Mouse (Mus musculus) limb, embryonic 10.5 days (tissue): ENCODE results near the gene Rassf5. TPM values are rescaled to one million over a fixed set of nuclear protein-coding genes. Genes with fewer than 3 reads are reported as not detected.

Experiments
- DNase-seq: peaks from one replicate; pipeline ENCODE4 v3.0.0-alpha.2; 2017; ENCODE audit warnings: low spot score
- H3K27ac ChIP-seq: fragments of 300-500 bp; sonication (generic); 2 replicates; pipeline ENCODE4 v1.5.1; 2016; ENCODE audit warnings: mild to moderate bottlenecking
- H3K27me3 ChIP-seq: fragments of 300-500 bp; sonication (generic); 2 replicates; pipeline ENCODE4 v1.6.1; 2016; ENCODE audit warnings: low read depth, mild to moderate bottlenecking; ENCODE audit not compliant: poor library complexity, severe bottlenecking
- H3K36me3 ChIP-seq: fragments of 300-500 bp; sonication (generic); 2 replicates; pipeline ENCODE4 v1.6.1; 2016; ENCODE audit warnings: mild to moderate bottlenecking, moderate library complexity
- H3K4me1 ChIP-seq: fragments of 300-500 bp; sonication (generic); 2 replicates; pipeline ENCODE4 v1.6.1; 2016
- H3K4me3 ChIP-seq: fragments of 300-500 bp; sonication (generic); 2 replicates; pipeline ENCODE4 v1.5.1; 2016; ENCODE audit warnings: mild to moderate bottlenecking, moderate library complexity
- H3K9me3 ChIP-seq: fragments of 300-500 bp; sonication (generic); replicated peaks from 2 replicates; pipeline ENCODE4 v1.6.1; 2016; ENCODE audit warnings: mild to moderate bottlenecking
- whole genome bisulfite sequencing: fragments of 180-500 bp; shearing (Covaris S2); methylation state at CpG from one replicate; pipeline ENCODE4 v1.1.7; 2016; 5-methylcytosine and 5-hydroxymethylcytosine counted together
- polyA plus RNA-seq: library from polyadenylated mRNA; unstranded; fragments of >200 nt; fragmentation: Nextera tagmentation; extraction: Ambion mirVana; gene quantifications from 2 replicates; pipeline ENCODE4 v1.2.1, GENCODE M21; 2016

Gene Rassf5
- 1.2 and 1.3 TPM in 2 replicates for polyA plus RNA-seq

DNA sequence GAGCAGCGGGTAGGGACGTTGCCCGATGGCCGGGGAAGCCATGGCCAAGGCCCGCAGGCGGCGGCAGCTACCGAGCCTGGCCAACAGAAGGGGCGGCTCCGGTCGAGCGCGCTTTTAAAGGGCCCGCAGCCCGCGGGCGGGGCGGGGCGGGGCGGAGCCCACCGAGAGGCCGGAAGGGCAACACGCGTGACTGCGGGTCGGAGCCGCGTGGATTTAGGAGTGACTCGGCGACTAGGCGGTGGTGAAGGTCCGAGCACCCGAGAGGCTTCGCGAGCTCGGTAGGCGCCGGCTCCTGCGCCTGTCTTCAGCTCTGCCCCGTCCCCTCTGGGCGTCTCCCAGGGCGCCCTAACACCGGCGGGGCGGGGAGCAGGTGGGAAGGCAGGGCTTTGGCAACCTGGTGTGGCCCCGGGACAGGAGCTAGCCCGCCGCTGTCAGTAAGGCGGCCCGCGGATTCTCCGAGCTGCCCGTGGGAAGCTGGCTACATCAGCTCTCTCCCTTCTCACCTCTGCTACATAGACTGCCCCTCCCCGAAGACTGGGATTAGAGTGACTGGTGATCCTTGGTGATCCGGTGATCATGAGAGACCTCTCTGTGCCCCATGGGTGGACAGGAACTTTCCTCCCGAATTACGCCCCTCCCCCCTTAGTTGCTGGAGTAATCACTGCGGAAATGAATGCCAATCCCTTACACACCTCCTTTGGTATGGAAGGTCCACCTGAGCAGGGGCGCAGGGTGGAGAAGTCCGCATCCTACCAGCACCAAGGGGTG, at the start of gene Rassf5:
TSS of gene Rassf5 (minus strand) at position 170 of the 768 bp plus-strand sequence.
- peaks cover 90% of the 10 kb centered on the region for H3K27me3 ChIP-seq
- H3K27ac ChIP-seq = peak within 1 kb of the TSS; percentile 62
- peaks cover 29% of the 10 kb centered on the region for H3K4me1 ChIP-seq
- peak within 1 kb of the TSS; percentile 73 for H3K4me3 ChIP-seq
- H3K9me3 ChIP-seq = no peaks in the 10 kb centered on the region
- WGBS = 2% methylated on average over 58 of the region's 60 CpGs
- DNase-seq = peak; percentile 66
- H3K36me3 ChIP-seq = no peaks in the 10 kb centered on the region

GRCm38 (mm10) chr1:131293922-131294250, 48.8 kb upstream of the Rassf5 start:
- H3K9me3 ChIP-seq = no peaks in the 10 kb centered on the region
- H3K4me3 ChIP-seq = no peak overlapping the region
- peaks cover 84% of the 10 kb centered on the region for H3K36me3 ChIP-seq
- no peaks in the 10 kb centered on the region for H3K27me3 ChIP-seq
- no peak for DNase-seq
- no peak overlapping the region for H3K27ac ChIP-seq
- WGBS = 99% methylated on average over 2 of the region's 2 CpGs
- no peaks in the 10 kb centered on the region for H3K4me1 ChIP-seq

DNA sequence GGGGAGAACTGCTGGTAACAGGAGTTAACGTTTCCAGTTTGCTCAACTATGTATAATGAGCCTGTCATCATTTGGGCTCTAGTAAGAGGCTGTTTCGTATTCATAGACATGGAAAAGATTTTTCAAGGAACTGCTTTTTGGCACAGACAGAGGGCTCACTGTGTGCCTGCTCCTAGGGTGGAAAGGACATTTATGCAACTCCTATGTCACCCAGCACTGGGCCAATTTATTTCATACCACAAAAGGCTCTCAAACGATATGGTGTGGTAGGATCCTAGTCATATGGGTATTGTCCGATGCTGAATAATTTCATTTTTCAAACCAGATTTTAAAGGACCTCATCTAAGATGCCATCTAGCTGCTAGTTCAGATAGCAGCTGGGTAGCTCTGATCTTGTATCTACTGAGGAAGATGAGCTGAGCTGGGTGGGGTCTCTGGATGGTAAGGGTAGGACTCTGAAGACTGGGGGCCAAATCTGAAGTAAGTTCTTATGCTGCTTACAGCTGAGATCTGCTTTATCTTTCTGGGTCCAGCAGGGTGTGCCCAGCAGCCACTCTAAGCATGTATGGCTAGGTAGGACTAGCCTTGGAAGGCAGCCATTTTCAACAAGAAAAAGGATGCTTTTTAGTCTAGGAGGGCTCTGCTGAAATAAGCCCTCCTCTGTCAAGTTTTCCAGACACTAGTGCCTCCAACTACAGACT, 48.3 kb upstream of the Rassf5 start:
- H3K4me1 ChIP-seq = no peaks in the 10 kb centered on the region
- no peak for DNase-seq
- WGBS = 91% methylated on average over 4 of the region's 4 CpGs
- peaks cover 80% of the 10 kb centered on the region for H3K36me3 ChIP-seq
- H3K27me3 ChIP-seq = no peaks in the 10 kb centered on the region
- H3K27ac ChIP-seq = no peak overlapping the region
- H3K4me3 ChIP-seq = no peak overlapping the region
- H3K9me3 ChIP-seq = no peaks in the 10 kb centered on the region

DNA sequence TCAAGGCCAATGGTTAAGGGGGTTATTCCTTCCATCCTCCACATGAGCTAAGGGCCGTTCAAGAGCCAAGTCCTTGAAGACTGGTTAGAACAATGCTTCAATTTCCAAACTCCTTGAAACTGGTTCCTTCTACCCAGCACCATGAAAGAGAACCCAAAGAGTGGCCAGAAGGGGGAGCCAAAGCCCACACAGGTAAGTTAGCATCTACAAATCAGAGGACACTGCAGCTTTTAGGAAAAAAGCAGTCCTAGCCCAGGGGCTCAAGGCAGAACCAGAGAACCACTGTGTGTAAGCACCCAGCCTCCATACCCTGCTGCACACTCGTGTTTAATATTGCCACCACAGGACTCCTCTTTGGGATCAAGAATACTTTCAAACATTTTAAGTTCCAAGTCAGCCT, 45.6 kb upstream of the Rassf5 start:
- DNase-seq = peak; percentile 66
- 61% methylated on average over 2 of the region's 2 CpGs for WGBS
- Histone ChIP-seq H3K27me3 (no peaks in the 10 kb centered on the region), H3K27ac (no peak overlapping the region), H3K9me3 (no peaks in the 10 kb centered on the region), H3K4me3 (no peak overlapping the region), H3K36me3 (peaks cover 64% of the 10 kb centered on the region), H3K4me1 (no peaks in the 10 kb centered on the region)

- Histone ChIP-seq H3K27me3 (no peaks in the 10 kb centered on the region), H3K4me3 (no peak overlapping the region), H3K27ac (no peak overlapping the region), H3K36me3 (peaks cover 49% of the 10 kb centered on the region), H3K4me1 (no peaks in the 10 kb centered on the region), H3K9me3 (no peaks in the 10 kb centered on the region)
- 94% methylated on average over 6 of the region's 6 CpGs for WGBS
- no peak for DNase-seq
Measured at GRCm38 (mm10) chr1:131288938-131289337, 43.9 kb upstream of the Rassf5 start.

- Histone ChIP-seq H3K36me3 (peaks cover 35% of the 10 kb centered on the region), H3K27ac (no peak overlapping the region), H3K4me3 (no peak overlapping the region), H3K9me3 (no peaks in the 10 kb centered on the region), H3K4me1 (no peaks in the 10 kb centered on the region), H3K27me3 (no peaks in the 10 kb centered on the region)
- DNase-seq = no peak
- 77% methylated on average over 2 of the region's 2 CpGs for WGBS
Measured at GRCm38 (mm10) chr1:131287267-131287666, 42.2 kb upstream of the Rassf5 start.

DNA sequence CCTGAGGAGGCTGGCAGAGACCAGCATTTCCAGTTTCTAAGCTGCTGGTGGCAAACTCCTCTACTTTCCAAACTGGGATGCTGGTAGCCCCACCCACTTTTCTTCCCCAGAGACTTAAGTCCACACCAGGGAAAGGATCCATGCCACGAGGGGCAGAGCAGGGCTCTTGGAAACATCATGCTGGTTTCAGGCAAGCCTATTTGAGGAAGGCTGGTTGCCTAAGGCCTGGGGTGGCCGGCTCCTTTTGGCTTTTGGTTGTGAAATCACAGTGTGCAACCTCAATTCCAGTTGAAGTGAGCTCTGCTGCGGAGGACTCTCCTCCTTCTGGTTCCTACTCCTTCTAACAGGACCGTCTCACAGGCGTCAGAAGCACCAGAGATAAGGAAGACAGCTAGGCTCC, 41.7 kb upstream of the Rassf5 start:
- no peaks in the 10 kb centered on the region for H3K27me3 ChIP-seq
- H3K4me1 ChIP-seq = no peaks in the 10 kb centered on the region
- no peak overlapping the region for H3K27ac ChIP-seq
- H3K36me3 ChIP-seq = peaks cover 30% of the 10 kb centered on the region
- H3K4me3 ChIP-seq = no peak overlapping the region
- 78% methylated on average over 5 of the region's 5 CpGs for WGBS
- no peak for DNase-seq
- H3K9me3 ChIP-seq = no peaks in the 10 kb centered on the region

- WGBS = 84% methylated on average over 4 of the region's 4 CpGs
- Histone ChIP-seq H3K27me3 (no peaks in the 10 kb centered on the region), H3K9me3 (no peaks in the 10 kb centered on the region), H3K4me3 (no peak overlapping the region), H3K27ac (no peak overlapping the region), H3K4me1 (peaks cover 2% of the 10 kb centered on the region; the same call in 1 of the 2 replicates), H3K36me3 (peaks cover 19% of the 10 kb centered on the region)
- DNase-seq = no peak
Measured at GRCm38 (mm10) chr1:131284616-131285015, 39.6 kb upstream of the Rassf5 start.

GRCm38 (mm10) chr1:131284167-131284566, 39.1 kb upstream of the Rassf5 start:
- H3K27ac ChIP-seq = no peak overlapping the region
- peaks cover 15% of the 10 kb centered on the region for H3K36me3 ChIP-seq
- no peaks in the 10 kb centered on the region for H3K27me3 ChIP-seq
- no peak overlapping the region for H3K4me3 ChIP-seq
- H3K9me3 ChIP-seq = no peaks in the 10 kb centered on the region
- H3K4me1 ChIP-seq = peaks cover 6% of the 10 kb centered on the region
- DNase-seq = no peak
- WGBS = 97% methylated on average over 1 of the region's 1 CpGs

GRCm38 (mm10) chr1:131281731-131282130, 36.7 kb upstream of the Rassf5 start:
- peaks cover 22% of the 10 kb centered on the region for H3K4me1 ChIP-seq
- H3K27me3 ChIP-seq = no peaks in the 10 kb centered on the region
- WGBS = 77% methylated on average over 4 of the region's 4 CpGs
- DNase-seq = no peak
- H3K9me3 ChIP-seq = no peaks in the 10 kb centered on the region
- H3K27ac ChIP-seq = no peak overlapping the region
- H3K36me3 ChIP-seq = peaks cover 3% of the 10 kb centered on the region; the same call in 1 of the 2 replicates
- H3K4me3 ChIP-seq = no peak overlapping the region

GRCm38 (mm10) chr1:131280280-131280679, 35.2 kb upstream of the Rassf5 start:
- H3K27me3 ChIP-seq = no peaks in the 10 kb centered on the region
- DNase-seq = no peak
- H3K36me3 ChIP-seq = no peaks in the 10 kb centered on the region
- WGBS = 53% methylated on average over 3 of the region's 3 CpGs
- H3K4me3 ChIP-seq = no peak overlapping the region
- no peaks in the 10 kb centered on the region for H3K9me3 ChIP-seq
- peaks cover 29% of the 10 kb centered on the region for H3K4me1 ChIP-seq
- H3K27ac ChIP-seq = no peak overlapping the region

DNA sequence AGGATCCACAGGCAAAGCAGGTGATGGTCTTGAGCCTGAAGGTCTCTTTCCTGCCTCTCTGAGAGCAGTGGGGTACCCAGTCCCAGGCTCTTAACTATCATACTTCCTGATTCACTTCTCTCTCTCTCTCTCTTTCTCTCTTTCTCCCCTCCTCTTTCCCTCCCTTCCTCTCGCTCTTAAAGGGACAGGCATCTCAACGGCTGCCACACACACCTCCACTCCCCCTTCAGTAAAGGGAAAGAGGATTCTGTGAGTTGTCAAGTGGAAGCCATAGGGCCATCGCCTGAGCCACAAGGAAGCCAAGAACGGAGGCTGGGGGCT, 34.4 kb upstream of the Rassf5 start, which contains the start of gene Ikbke:
TSS of gene Ikbke (minus strand) at position 151 of the 321 bp plus-strand sequence.
- H3K4me3 ChIP-seq = peak within 1 kb of the TSS; percentile 40
- H3K27me3 ChIP-seq = no peaks in the 10 kb centered on the region
- peaks cover 37% of the 10 kb centered on the region for H3K4me1 ChIP-seq
- H3K9me3 ChIP-seq = no peaks in the 10 kb centered on the region
- 46% methylated on average over 4 of the region's 4 CpGs for WGBS
- no peak for DNase-seq
- peak within 1 kb of the TSS; percentile 79 for H3K27ac ChIP-seq
- H3K36me3 ChIP-seq = no peaks in the 10 kb centered on the region

GRCm38 (mm10) chr1:131278606-131279455, 33.8 kb upstream of the Rassf5 start:
- no peaks in the 10 kb centered on the region for H3K36me3 ChIP-seq
- peak overlapping the region; percentile 79 for H3K27ac ChIP-seq
- no peaks in the 10 kb centered on the region for H3K9me3 ChIP-seq
- H3K4me1 ChIP-seq = peaks cover 37% of the 10 kb centered on the region
- no peaks in the 10 kb centered on the region for H3K27me3 ChIP-seq
- H3K4me3 ChIP-seq = peak overlapping the region; percentile 40
- no peak for DNase-seq
- WGBS = 45% methylated on average over 8 of the region's 8 CpGs
